Mouse (Mus musculus) ovary, postnatal 10 days (tissue): ENCODE measurements at regions not wholly inside any gene's neighbourhood (a gene's known extent, or its start where the extent isn't known, plus 50 kb on each side); places are given as distances from the start of the nearest gene placed in this dataset.

ENCODE experiments used
- DNase-seq: peaks from one replicate; pipeline ENCODE4 v3.0.0; 2022; ENCODE audit warnings: low spot score

- DNase-seq = no peak
These were observed 78.1 kb downstream of the Fam204a start for GRCm38 (mm10) chr19:60148313-60148965.

GRCm38 (mm10) chr19:60146451-60147190 is 79.9 kb downstream of the Fam204a start:
- no peak for DNase-seq

- no peak for DNase-seq
These were observed 81.3 kb downstream of the Fam204a start for GRCm38 (mm10) chr19:60145242-60145641.

DNA sequence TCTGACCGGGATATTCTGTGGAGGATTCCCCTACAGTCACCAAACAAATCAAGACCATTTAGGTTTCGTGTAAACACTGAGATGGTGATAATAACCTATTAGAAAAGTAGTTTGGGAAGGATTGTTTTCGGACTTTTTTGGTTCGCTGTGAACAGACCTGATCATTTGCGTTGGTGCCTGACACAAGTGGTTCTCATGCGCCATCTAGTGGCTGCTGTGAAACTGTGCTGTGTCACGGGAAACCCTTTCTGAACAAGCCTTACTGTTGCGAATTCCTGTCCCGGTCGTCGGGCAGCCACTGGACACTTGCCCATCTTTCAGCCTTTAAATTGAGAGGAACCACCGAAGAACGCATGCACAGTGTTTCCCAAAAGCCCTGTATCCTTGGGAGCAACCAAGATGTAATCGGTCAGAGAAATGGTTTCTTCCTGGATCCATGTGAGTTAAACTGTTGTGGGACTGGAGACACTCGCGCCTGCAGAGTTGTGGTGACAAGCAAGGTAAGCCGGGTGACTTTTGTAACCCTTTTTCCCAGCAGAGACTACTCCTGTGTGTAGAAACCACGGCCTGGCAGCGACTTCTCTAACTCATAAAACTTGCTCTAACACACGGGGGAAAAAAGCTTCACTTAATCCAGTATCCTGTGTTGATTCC is 82.0 kb downstream of the Fam204a start:
- peak; percentile 57 for DNase-seq

DNA sequence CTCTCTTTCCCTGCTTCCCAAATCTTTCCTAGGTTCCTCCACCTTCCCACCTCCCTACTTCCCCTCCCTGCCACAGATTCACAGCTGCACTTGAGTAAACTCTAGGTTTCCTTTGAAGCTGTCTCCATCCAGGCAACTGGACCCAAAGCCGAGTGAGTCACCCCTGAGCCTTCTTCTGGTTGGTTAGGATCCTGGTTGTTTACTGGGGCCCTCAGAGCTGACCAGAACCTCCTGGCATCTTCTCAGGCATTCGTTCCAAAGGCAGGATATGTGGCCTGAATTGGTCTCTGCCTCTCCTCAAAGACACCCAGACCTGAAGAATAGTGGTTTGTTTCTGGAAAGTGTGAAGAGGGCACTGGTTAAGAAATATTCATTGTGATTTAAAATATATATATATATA is 87.6 kb downstream of the Fam204a start:
- DNase-seq = no peak

DNA sequence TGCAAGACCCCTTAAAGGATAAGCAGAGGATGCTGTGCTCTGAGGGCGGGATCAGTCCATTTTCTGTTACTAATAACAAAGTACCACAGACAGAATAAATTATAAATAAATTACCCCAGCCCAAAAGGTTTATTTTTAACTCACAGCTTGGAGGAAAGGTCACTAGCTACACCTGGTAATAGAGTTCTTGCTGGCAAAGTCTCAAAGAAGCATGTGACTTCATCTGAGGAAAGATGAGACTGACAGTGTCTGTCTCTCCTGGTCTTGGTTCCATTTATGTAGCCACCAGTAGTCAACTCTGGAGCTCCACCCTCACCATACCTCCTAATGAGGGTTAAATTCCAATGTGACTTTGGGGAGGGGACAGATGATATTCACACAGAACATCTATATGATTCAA is 90.0 kb downstream of the Fam204a start:
- no peak for DNase-seq

DNA sequence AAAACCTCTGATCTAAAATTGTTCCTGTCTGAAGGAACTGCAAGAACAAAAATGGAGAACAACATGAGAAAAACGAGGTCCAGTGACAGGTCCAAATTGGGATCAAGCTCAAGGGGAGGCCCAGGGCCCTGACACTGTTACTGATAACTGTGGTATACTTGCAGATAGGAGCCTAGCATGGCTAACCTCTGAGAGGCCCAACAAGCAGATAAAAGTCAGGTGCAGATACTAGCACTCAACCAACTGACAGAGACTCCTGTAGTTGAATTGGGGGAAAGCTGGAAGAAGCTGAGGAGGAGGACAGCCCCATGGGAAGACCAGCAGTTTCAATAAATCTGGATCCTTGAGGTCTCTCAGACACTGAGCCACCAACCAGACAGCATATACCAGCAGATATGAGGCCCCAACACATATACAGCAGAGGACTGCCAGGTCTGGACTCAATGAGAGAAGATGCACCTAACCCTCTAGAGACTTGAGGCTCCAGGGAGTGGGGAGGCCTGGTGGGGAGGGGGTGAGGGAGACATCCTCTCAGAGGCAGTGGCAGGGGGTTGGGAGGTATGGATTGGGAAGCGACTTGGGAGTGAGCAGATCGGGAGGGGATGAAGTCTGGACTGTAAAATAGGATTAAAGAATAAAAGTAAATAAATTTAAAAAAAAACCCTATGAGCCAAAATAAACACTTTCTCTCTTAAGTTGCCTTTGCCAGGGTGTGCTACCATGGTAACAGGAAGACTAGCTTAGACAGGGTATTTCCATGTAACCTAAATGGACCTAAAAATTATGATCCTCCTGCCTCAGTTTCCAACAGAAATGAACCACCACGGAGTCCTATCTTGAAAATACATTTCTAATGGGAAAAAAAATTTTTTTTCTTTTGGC is 91.8 kb downstream of the Fam204a start:
- DNase-seq = no peak

GRCm38 (mm10) chr19:60129635-60130034 is 96.9 kb downstream of the Fam204a start:
- DNase-seq = no peak

GRCm38 (mm10) chr19:60124638-60125037 is 101.9 kb downstream of the Fam204a start:
- DNase-seq = no peak

DNA sequence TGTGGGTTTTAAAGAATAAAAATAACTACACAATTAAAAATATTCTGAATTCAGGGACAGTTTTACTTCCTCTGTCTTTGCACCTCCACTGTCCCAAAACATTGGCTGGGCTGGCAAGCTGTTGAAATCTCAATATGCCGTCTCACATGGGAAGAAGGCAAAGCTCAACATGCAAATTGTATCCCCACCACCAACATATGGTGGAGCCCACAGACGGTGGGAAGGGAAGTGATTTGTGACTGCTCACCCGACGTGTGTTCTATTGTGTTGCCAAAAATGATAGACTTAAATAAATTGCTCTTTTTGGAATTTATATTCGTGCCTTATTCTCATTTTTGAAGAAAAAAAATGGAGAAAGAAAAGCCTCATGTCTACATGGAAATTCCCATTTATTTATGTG is 105.6 kb downstream of the Fam204a start:
- DNase-seq = no peak

DNA sequence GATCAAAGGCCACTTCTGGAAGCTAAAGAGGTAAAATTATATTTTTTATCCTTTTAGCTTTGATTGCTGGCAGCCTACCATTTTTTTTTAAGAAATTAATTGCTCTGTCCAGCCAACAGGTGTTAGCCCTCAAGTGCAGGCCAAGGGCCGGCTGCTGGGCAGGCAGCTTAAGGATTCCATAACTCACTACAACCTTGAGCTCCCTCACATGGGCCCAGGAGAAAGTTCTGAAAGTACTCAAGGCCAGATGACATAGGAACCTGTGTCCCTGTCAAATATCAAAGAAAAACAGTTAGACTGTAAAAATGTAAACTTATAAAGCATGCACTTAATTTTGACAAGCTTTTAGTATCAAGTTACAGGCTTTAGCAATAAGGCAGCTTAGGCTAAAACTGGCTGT is 107.5 kb downstream of the Fam204a start:
- DNase-seq = no peak

DNA sequence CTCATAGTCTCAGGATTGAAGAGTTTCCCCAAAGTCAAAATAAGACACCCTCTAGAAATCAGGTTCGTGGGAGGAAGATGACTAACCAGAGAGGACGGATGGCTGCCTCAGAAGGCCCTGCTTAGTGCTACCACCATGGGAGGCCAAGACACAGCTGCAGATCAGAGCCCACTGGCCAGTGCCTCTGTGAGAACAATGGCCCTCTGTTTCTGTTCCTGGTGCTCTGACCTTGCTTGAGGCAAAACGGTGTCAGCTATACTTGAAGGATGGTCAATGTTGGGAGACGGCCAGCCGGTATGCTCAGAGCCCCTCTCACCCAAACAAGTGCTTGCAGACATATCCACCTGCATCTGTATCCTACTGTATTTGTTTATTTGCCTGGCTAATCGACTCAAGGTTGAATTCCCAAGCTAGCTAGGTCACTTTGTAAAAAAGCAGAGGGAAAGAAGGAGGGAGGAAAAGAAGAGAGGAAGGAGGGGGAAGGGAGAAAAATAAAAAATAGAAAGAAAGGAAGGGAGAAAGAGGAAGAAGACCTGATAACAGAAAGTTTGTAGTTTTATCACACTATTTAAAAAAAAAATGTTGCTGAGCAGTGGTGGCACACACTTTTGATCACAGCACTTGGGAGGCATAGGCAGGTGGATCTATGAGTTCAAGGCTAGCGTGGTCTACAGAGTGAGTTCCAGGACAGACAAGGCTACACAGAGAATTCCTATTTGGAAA is 112.7 kb downstream of the Fam204a start:
- no peak for DNase-seq

- DNase-seq = no peak
These were observed 116.2 kb downstream of the Fam204a start for GRCm38 (mm10) chr19:60110278-60110677.

DNA sequence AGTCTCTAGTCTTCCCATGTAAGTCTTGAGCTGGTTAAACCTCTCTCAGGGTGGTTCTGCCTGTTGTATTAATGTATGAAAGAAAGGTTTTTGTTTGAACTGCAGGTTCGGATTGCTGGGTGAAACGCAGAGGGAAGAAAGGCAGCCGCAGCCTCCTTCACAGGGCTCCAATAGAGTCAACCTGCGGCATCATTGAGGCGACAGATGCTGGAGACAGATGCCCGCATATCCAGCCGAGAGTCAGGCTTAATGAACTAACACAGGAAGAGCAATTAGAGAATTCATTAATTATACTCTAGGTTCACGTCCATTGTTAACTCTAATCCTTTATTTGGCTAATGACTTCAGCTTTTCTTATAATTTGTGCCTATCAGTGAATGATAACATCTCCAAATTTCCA is 117.0 kb downstream of the Fam204a start:
- DNase-seq = no peak

GRCm38 (mm10) chr19:60097915-60098314 is 128.6 kb downstream of the Fam204a start:
- DNase-seq = no peak

DNA sequence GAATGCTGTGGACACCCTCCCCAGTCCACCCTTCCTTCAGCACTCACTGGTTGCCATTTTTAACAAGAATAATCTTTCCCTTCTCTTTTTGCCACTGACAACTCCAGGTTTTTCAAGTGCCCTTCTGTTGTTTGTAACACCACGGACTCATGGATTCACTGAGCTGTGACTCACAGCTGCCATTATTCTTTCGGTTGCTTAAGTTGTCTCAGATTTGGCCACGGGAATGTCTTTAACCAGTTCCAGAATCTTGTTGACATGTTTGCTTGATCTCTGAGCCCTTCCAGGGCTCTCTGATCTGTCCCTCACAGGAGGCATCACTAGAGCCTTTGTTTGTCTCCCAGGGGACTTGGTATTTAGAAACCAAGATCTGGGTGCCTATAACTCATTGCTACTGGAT is 131.5 kb upstream of the Rab11fip2 start:
- DNase-seq = no peak

GRCm38 (mm10) chr19:60073328-60073727 is 129.9 kb upstream of the Rab11fip2 start:
- DNase-seq = no peak

DNA sequence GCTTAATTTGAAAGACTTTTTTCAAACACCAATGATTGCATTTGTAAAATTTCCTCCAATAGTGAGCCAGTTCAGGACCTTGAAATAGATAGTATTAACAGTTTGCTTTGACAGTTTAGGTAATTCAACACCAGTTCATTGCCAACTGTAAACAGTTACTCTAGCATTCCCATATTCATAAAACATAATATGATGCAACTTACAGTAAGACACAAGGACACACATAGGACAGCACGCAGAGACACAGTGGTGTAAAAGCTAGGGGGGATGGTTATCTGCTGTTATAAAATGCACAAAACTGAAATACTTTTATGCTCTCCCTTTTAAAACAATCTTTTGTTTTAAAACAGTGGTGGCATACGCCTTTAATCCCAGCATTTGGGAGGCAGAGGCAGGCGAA is 122.7 kb upstream of the Rab11fip2 start:
- DNase-seq = no peak

- DNase-seq = no peak
These were observed 111.8 kb upstream of the Rab11fip2 start for GRCm38 (mm10) chr19:60055121-60055874.

- no peak for DNase-seq
These were observed 107.7 kb upstream of the Rab11fip2 start for GRCm38 (mm10) chr19:60051151-60051550.

DNA sequence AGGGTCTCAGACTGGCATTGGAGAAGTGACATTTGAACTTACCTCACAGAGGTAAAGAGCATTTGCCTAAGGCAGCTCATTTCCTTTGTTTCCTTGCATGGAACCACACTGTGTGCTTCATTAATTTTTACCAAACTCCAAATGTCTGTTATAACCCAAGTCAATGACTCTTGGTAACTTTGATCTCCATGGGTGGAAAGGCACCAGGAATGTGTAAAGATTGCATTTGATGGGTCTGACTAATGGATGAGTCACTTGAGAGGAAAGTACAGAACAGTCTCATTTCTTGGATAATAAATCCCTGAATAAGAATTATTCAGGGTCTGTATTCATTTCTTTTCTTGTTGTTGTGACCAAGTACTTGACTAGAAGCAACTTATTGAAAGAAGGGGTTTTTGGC is 97.3 kb upstream of the Rab11fip2 start:
- no peak for DNase-seq
